ENCODE assay signal across 25 mouse cellular contexts in genomic region chr4:20893872-20894271, GRCm38 (mm10).
DNase-seq lines count a peak whose midpoint lies in the region; ATAC-seq and TF ChIP-seq lines count a peak whose summit lies in the region.
"Had no signal": no experiment of that assay in that cellular context is flagged by ENCODE, and none has a peak within 500 bp of the region (broad histone marks: within the 10 kb centered on the region; RNA-seq: fewer than 3 reads in every experiment).

No protein-coding gene starts in this region.

- H3K36me3 ChIP-seq in forebrain, embryonic 14.5 days (ENCODE audit: control insufficient read depth, insufficient read depth, low read length), result no peaks in the 10 kb centered on the region
- H3K36me3 ChIP-seq in forebrain, embryonic 11.5 days (ENCODE audit: control insufficient read depth, insufficient read depth, low read length), result no peaks in the 10 kb centered on the region
- no peaks in the 10 kb centered on the region for H3K36me3 ChIP-seq in intestine, postnatal 0 days (ENCODE audit: control insufficient read depth, insufficient read depth)
- no peaks in the 10 kb centered on the region for H3K36me3 ChIP-seq in intestine, embryonic 16.5 days (ENCODE audit: control insufficient read depth, insufficient read depth, low read length)
- H3K36me3 ChIP-seq in midbrain, embryonic 14.5 days (ENCODE audit: control insufficient read depth, insufficient read depth, low read length), result no peaks in the 10 kb centered on the region
- H3K36me3 ChIP-seq in midbrain, embryonic 13.5 days, result no peaks in the 10 kb centered on the region
- H3K36me3 ChIP-seq: embryonic facial prominence, embryonic 15.5 days; heart, embryonic 10.5 days; hindbrain, embryonic 10.5 days; liver, embryonic 13.5 days; neural tube, embryonic 13.5 days had no signal

- no peak overlapping the region for H3K9ac ChIP-seq in forebrain, embryonic 14.5 days (ENCODE audit: low read length)
- no peak overlapping the region for H3K9ac ChIP-seq in forebrain, embryonic 11.5 days (ENCODE audit: low read length)
- H3K9ac ChIP-seq in intestine, postnatal 0 days (ENCODE audit: low read depth, low read length), result no peak overlapping the region
- no peak overlapping the region for H3K9ac ChIP-seq in intestine, embryonic 16.5 days (ENCODE audit: low read depth, low read length)
- no peak overlapping the region for H3K9ac ChIP-seq in midbrain, embryonic 14.5 days (replicated peaks; ENCODE audit: low read length)
- H3K9ac ChIP-seq in midbrain, embryonic 13.5 days (replicated peaks), result no peak overlapping the region
- H3K9ac ChIP-seq: embryonic facial prominence, embryonic 15.5 days; liver, embryonic 13.5 days; neural tube, embryonic 13.5 days had no signal

- H3K9me3 ChIP-seq in forebrain, embryonic 14.5 days (replicated peaks; ENCODE audit: control insufficient read depth, low read length), result no peaks in the 10 kb centered on the region
- no peaks in the 10 kb centered on the region for H3K9me3 ChIP-seq in forebrain, embryonic 11.5 days (ENCODE audit: control insufficient read depth, low read length)
- H3K9me3 ChIP-seq in intestine, postnatal 0 days (ENCODE audit: control insufficient read depth), result no peaks in the 10 kb centered on the region
- no peaks in the 10 kb centered on the region for H3K9me3 ChIP-seq in intestine, embryonic 16.5 days (ENCODE audit: control insufficient read depth, low read length)
- H3K9me3 ChIP-seq in midbrain, embryonic 14.5 days (ENCODE audit: control insufficient read depth, low read length), result no peaks in the 10 kb centered on the region
- H3K9me3 ChIP-seq in midbrain, embryonic 13.5 days, result no peaks in the 10 kb centered on the region
- H3K9me3 ChIP-seq: embryonic facial prominence, embryonic 15.5 days; heart, embryonic 10.5 days; hindbrain, embryonic 10.5 days; neural tube, embryonic 13.5 days had no signal

- TF ChIP-seq CTCF in intestine, postnatal 0 days (IDR thresholded peaks at IDR 0.05; ENCODE audit: low read depth), result peak; percentile 45

- ATAC-seq in forebrain, embryonic 14.5 days, result no peak
- ATAC-seq in forebrain, embryonic 11.5 days (replicated peaks; ENCODE audit: low FRiP score), result no peak
- ATAC-seq in intestine, postnatal 0 days, result no peak
- no peak for ATAC-seq in intestine, embryonic 16.5 days
- no peak for ATAC-seq in midbrain, embryonic 14.5 days (ENCODE audit: low FRiP score, low TSS enrichment)
- no peak for ATAC-seq in midbrain, embryonic 13.5 days
- ATAC-seq: CD4-positive, CD25-positive, alpha-beta regulatory T cell, adult 4 months; inflammation-experienced regulatory T-cells, adult 6 months had no signal

- no peak overlapping the region for H3K4me3 ChIP-seq in forebrain, embryonic 14.5 days (ENCODE audit: low read depth, low read length)
- H3K4me3 ChIP-seq in forebrain, embryonic 11.5 days (ENCODE audit: low read depth, low read length), result no peak overlapping the region
- no peak overlapping the region for H3K4me3 ChIP-seq in intestine, postnatal 0 days (ENCODE audit: low read depth, low read length)
- H3K4me3 ChIP-seq in intestine, embryonic 16.5 days (ENCODE audit: low read length), result no peak overlapping the region
- no peak overlapping the region for H3K4me3 ChIP-seq in midbrain, embryonic 14.5 days (replicated peaks; ENCODE audit: low read depth, low read length)
- H3K4me3 ChIP-seq in midbrain, embryonic 13.5 days (replicated peaks), result no peak overlapping the region
- H3K4me3 ChIP-seq: embryonic facial prominence, embryonic 15.5 days; gastrocnemius, adult 2 months; heart, embryonic 10.5 days; hindbrain, embryonic 10.5 days; liver, embryonic 13.5 days; myocyte; neural tube, embryonic 13.5 days had no signal

- 72% methylated on average over 1 of the region's 1 CpGs for WGBS in forebrain, embryonic 14.5 days
- WGBS in forebrain, embryonic 11.5 days, result 73% methylated on average over 1 of the region's 1 CpGs
- WGBS in intestine, postnatal 0 days, result 52% methylated on average over 1 of the region's 1 CpGs
- 48% methylated on average over 1 of the region's 1 CpGs for WGBS in intestine, embryonic 16.5 days
- 71% methylated on average over 1 of the region's 1 CpGs for WGBS in midbrain, embryonic 14.5 days
- WGBS in midbrain, embryonic 13.5 days, result 79% methylated on average over 1 of the region's 1 CpGs

- H3K4me2 ChIP-seq in forebrain, embryonic 14.5 days (ENCODE audit: low read length), result no peak overlapping the region
- no peak overlapping the region for H3K4me2 ChIP-seq in forebrain, embryonic 11.5 days (ENCODE audit: low read depth, low read length, severe bottlenecking)
- no peak overlapping the region for H3K4me2 ChIP-seq in intestine, postnatal 0 days (replicated peaks; ENCODE audit: low read depth)
- H3K4me2 ChIP-seq in intestine, embryonic 16.5 days (ENCODE audit: low read depth, low read length), result no peak overlapping the region
- H3K4me2 ChIP-seq in midbrain, embryonic 14.5 days (ENCODE audit: low read length), result no peak overlapping the region
- no peak overlapping the region for H3K4me2 ChIP-seq in midbrain, embryonic 13.5 days (replicated peaks)
- H3K4me2 ChIP-seq: embryonic facial prominence, embryonic 15.5 days; liver, embryonic 13.5 days; midbrain, embryonic 11.5 days; neural tube, embryonic 13.5 days had no signal

- H3K27me3 ChIP-seq in forebrain, embryonic 14.5 days (replicated peaks; ENCODE audit: control insufficient read depth, insufficient read depth, low read length), result no peaks in the 10 kb centered on the region
- H3K27me3 ChIP-seq in forebrain, embryonic 11.5 days (ENCODE audit: control insufficient read depth, insufficient read depth, low read length), result no peaks in the 10 kb centered on the region
- no peaks in the 10 kb centered on the region for H3K27me3 ChIP-seq in intestine, postnatal 0 days (replicated peaks; ENCODE audit: control insufficient read depth, insufficient read depth, low read length)
- no peaks in the 10 kb centered on the region for H3K27me3 ChIP-seq in intestine, embryonic 16.5 days (replicated peaks; ENCODE audit: control insufficient read depth, insufficient read depth, low read length)
- H3K27me3 ChIP-seq in midbrain, embryonic 14.5 days (ENCODE audit: control insufficient read depth, insufficient read depth, low read length), result no peaks in the 10 kb centered on the region
- H3K27me3 ChIP-seq in midbrain, embryonic 13.5 days, result no peaks in the 10 kb centered on the region
- H3K27me3 ChIP-seq: embryonic facial prominence, embryonic 15.5 days; liver, embryonic 13.5 days; neural tube, embryonic 13.5 days had no signal

- H3K27ac ChIP-seq in forebrain, embryonic 14.5 days (ENCODE audit: low read depth, low read length), result no peak overlapping the region
- H3K27ac ChIP-seq in forebrain, embryonic 11.5 days (ENCODE audit: low read depth, low read length), result no peak overlapping the region
- no peak overlapping the region for H3K27ac ChIP-seq in intestine, postnatal 0 days (ENCODE audit: low read depth, low read length)
- no peak overlapping the region for H3K27ac ChIP-seq in intestine, embryonic 16.5 days (ENCODE audit: low read length)
- no peak overlapping the region for H3K27ac ChIP-seq in midbrain, embryonic 14.5 days (replicated peaks; ENCODE audit: low read depth, low read length)
- H3K27ac ChIP-seq in midbrain, embryonic 13.5 days, result no peak overlapping the region
- H3K27ac ChIP-seq: embryonic facial prominence, embryonic 15.5 days; gastrocnemius, adult 2 months; heart, embryonic 10.5 days; hindbrain, embryonic 10.5 days; liver, embryonic 13.5 days; neural tube, embryonic 13.5 days had no signal

- H3K4me1 ChIP-seq in forebrain, embryonic 14.5 days (ENCODE audit: control insufficient read depth, insufficient read depth, low read length), result no peaks in the 10 kb centered on the region
- H3K4me1 ChIP-seq in forebrain, embryonic 11.5 days (replicated peaks; ENCODE audit: control insufficient read depth, insufficient read depth, low read length), result no peaks in the 10 kb centered on the region
- no peaks in the 10 kb centered on the region for H3K4me1 ChIP-seq in intestine, postnatal 0 days (replicated peaks; ENCODE audit: control insufficient read depth, insufficient read depth, low read length)
- H3K4me1 ChIP-seq in intestine, embryonic 16.5 days (ENCODE audit: control insufficient read depth, insufficient read depth, low read length), result no peaks in the 10 kb centered on the region
- H3K4me1 ChIP-seq in midbrain, embryonic 14.5 days (ENCODE audit: control insufficient read depth, insufficient read depth, low read length), result no peaks in the 10 kb centered on the region
- H3K4me1 ChIP-seq in midbrain, embryonic 13.5 days (replicated peaks), result no peaks in the 10 kb centered on the region
- H3K4me1 ChIP-seq: embryonic facial prominence, embryonic 15.5 days; heart, embryonic 10.5 days; hindbrain, embryonic 10.5 days; liver, embryonic 13.5 days; neural tube, embryonic 13.5 days had no signal

- DNase-seq in forebrain, embryonic 14.5 days (ENCODE audit: low spot score), result peak; percentile 24
- DNase-seq in forebrain, embryonic 11.5 days (ENCODE audit: low spot score), result no peak
- peak; percentile 46 for DNase-seq in midbrain, embryonic 14.5 days
- peak; percentile 3 for DNase-seq in Muller cell, postnatal 12 days (ENCODE audit: inconsistent ontology term)
- no peak for DNase-seq in embryo, embryonic 9.5 days (ENCODE audit: extremely low spot score)
- DNase-seq: adrenal gland, adult 2 months; cerebellum, adult 2 months; gastrocnemius, adult 2 months; heart, postnatal 10 days; kidney, adult 8-10 months; kidney, postnatal 14 days; liver, embryonic 13.5 days; thymus, adult 2 months; thymus, postnatal 4 days had no signal

Comparison
In these comparisons a context has a peak if more than half of its experiments do, and no peak if none do; other contexts are left out.
1. DNase-seq: peak in forebrain, embryonic 14.5 days (single experiment), midbrain, embryonic 14.5 days (single experiment) and Muller cell, postnatal 12 days (single experiment); none in forebrain, embryonic 11.5 days (single experiment) and embryo, embryonic 9.5 days (single experiment).